Mouse (Mus musculus) lung, embryonic 14.5 days (tissue): ENCODE measurements around the gene Syn2. TPM values are rescaled to one million over a fixed set of nuclear protein-coding genes. Genes with fewer than 3 reads are reported as not detected.

Experiments
- ATAC-seq: fragments of 200-750 bp; cut with Nextera tagmentation; 2 replicates; pipeline ENCODE4 v1.8.0; 2017; ENCODE audit warnings: mild to moderate bottlenecking, moderate TSS enrichment, moderate library complexity; ENCODE audit not compliant: insufficient read depth
- DNase-seq: peaks from one replicate; pipeline ENCODE4 v3.0.0-alpha.2; 2015
- H3K27ac ChIP-seq: fragments of 300-500 bp; sonication (generic); 2 replicates; pipeline ENCODE4 v1.5.1; 2014; ENCODE audit warnings: low read depth, mild to moderate bottlenecking, moderate library complexity
- H3K27me3 ChIP-seq: fragments of 300-500 bp; sonication (generic); 2 replicates; pipeline ENCODE4 v1.6.1; 2014; ENCODE audit warnings: low read length, control low read depth; ENCODE audit not compliant: insufficient read depth
- H3K36me3 ChIP-seq: fragments of 300-500 bp; sonication (generic); 2 replicates; pipeline ENCODE4 v1.6.1; 2014; ENCODE audit warnings: control low read depth; ENCODE audit not compliant: insufficient read depth
- H3K4me1 ChIP-seq: fragments of 300-500 bp; sonication (generic); 2 replicates; pipeline ENCODE4 v1.6.1; 2014; ENCODE audit warnings: antibody characterized with exemption, control low read depth; ENCODE audit not compliant: insufficient read depth
- H3K4me2 ChIP-seq: fragments of 300-500 bp; sonication (generic); 2 replicates; pipeline ENCODE4 v1.6.1; 2014; ENCODE audit warnings: mild to moderate bottlenecking
- H3K4me3 ChIP-seq: fragments of 300-500 bp; sonication (generic); 2 replicates; pipeline ENCODE4 v1.5.1; 2014; ENCODE audit warnings: low read depth, low read length
- H3K9ac ChIP-seq: fragments of 300-500 bp; sonication (generic); 2 replicates; pipeline ENCODE4 v1.6.1; 2014
- H3K9me3 ChIP-seq: fragments of 300-500 bp; sonication (generic); 2 replicates; pipeline ENCODE4 v1.6.1; 2016; ENCODE audit warnings: low read depth, low read length, control low read depth
- CTCF ChIP-seq: IDR thresholded peaks from 2 replicates; pipeline ENCODE4 v1.5.1; 2016; ENCODE audit warnings: antibody characterized with exemption, low read depth
- WGBS: fragments of 180-500 bp; shearing (Covaris S2); extraction: QIAGEN DNeasy Blood & Tissue Kit; methylation state at CpG from one replicate; pipeline ENCODE4 v1.1.7; 2014; 5-methylcytosine and 5-hydroxymethylcytosine counted together
- polyA plus RNA-seq: library from polyadenylated mRNA; unstranded; fragments of >200 nt; fragmentation: Nextera tagmentation; extraction: Ambion mirVana; gene quantifications from 2 replicates; pipeline ENCODE4 v1.2.1, GENCODE M21; 2014

Syn2 gene
- polyA plus RNA-seq, 1 experiment from 2014 or later = 0.72 TPM

GRCm38 (mm10) chr6:115212132-115212903, 77.6 kb downstream of the Syn2 start:
- no peak overlapping the region for H3K9ac ChIP-seq
- no peak overlapping the region for H3K4me3 ChIP-seq
- DNase-seq (peak; percentile 83), ATAC-seq (peak; percentile 63; the same call in 1 of the 2 replicates)
- 38% methylated on average over 5 of the region's 5 CpGs for WGBS
- H3K4me2 ChIP-seq = no peak overlapping the region
- no peaks in the 10 kb centered on the region for H3K36me3 ChIP-seq
- peak overlapping the region; percentile 59 for H3K27ac ChIP-seq
- no peaks in the 10 kb centered on the region for H3K9me3 ChIP-seq
- no peak for TF ChIP-seq CTCF
- no peaks in the 10 kb centered on the region for H3K4me1 ChIP-seq
- H3K27me3 ChIP-seq = no peaks in the 10 kb centered on the region

- Histone ChIP-seq H3K27me3 (no peaks in the 10 kb centered on the region), H3K4me1 (no peaks in the 10 kb centered on the region), H3K27ac (peak overlapping the region; percentile 59; the same call in 1 of the 2 replicates), H3K9me3 (no peaks in the 10 kb centered on the region), H3K4me2 (no peak overlapping the region), H3K9ac (no peak overlapping the region), H3K36me3 (no peaks in the 10 kb centered on the region), H3K4me3 (no peak overlapping the region)
- 35% methylated on average over 5 of the region's 5 CpGs for WGBS
- no peak for TF ChIP-seq CTCF
- peak; percentile 58 for DNase-seq
- peak; percentile 56; the same call in 1 of the 2 replicates for ATAC-seq
These were observed 78.4 kb downstream of the Syn2 start for GRCm38 (mm10) chr6:115213129-115213528.

GRCm38 (mm10) chr6:115221215-115221641, 86.5 kb downstream of the Syn2 start:
- Histone ChIP-seq H3K27me3 (no peaks in the 10 kb centered on the region), H3K4me2 (no peak overlapping the region), H3K4me1 (no peaks in the 10 kb centered on the region), H3K27ac (no peak overlapping the region), H3K9ac (no peak overlapping the region), H3K4me3 (no peak overlapping the region), H3K36me3 (no peaks in the 10 kb centered on the region), H3K9me3 (no peaks in the 10 kb centered on the region)
- TF ChIP-seq CTCF = no peak
- DNase-seq = no peak
- 76% methylated on average over 8 of the region's 8 CpGs for WGBS
- no peak for ATAC-seq

GRCm38 (mm10) chr6:115225519-115225918, 90.8 kb downstream of the Syn2 start:
- H3K9me3 ChIP-seq = no peaks in the 10 kb centered on the region
- no peak for DNase-seq
- 45% methylated on average over 3 of the region's 3 CpGs for WGBS
- no peaks in the 10 kb centered on the region for H3K36me3 ChIP-seq
- H3K4me3 ChIP-seq = no peak overlapping the region
- no peaks in the 10 kb centered on the region for H3K27me3 ChIP-seq
- H3K4me1 ChIP-seq = no peaks in the 10 kb centered on the region
- H3K4me2 ChIP-seq = no peak overlapping the region
- no peak for TF ChIP-seq CTCF
- no peak for ATAC-seq
- no peak overlapping the region for H3K27ac ChIP-seq
- no peak overlapping the region for H3K9ac ChIP-seq

- H3K9me3 ChIP-seq = no peaks in the 10 kb centered on the region
- WGBS = 71% methylated on average over 4 of the region's 4 CpGs
- H3K27ac ChIP-seq = no peak within 1 kb of the TSS
- DNase-seq (no peak), ATAC-seq (no peak)
- H3K4me2 ChIP-seq = no peak within 1 kb of the TSS
- TF ChIP-seq CTCF = no peak
- H3K4me3 ChIP-seq = no peak within 1 kb of the TSS
- H3K4me1 ChIP-seq = no peaks in the 10 kb centered on the region
- H3K27me3 ChIP-seq = no peaks in the 10 kb centered on the region
- no peak within 1 kb of the TSS for H3K9ac ChIP-seq
- no peaks in the 10 kb centered on the region for H3K36me3 ChIP-seq
These were observed 92.3 kb downstream of the Syn2 start, which contains the start of gene Gm17482 for GRCm38 (mm10) chr6:115227043-115227442. Gene Gm17482 (plus strand): TSS chr6:115227343.

- WGBS = 4% methylated on average over 2 of the region's 2 CpGs
These were observed 92.8 kb downstream of the Syn2 start for GRCm38 (mm10) chr6:115227529-115227928.

GRCm38 (mm10) chr6:115230557-115230956, 95.9 kb downstream of the Syn2 start:
- DNase-seq (no peak), ATAC-seq (no peak)
- Histone ChIP-seq H3K36me3 (no peaks in the 10 kb centered on the region), H3K9ac (no peak overlapping the region), H3K27ac (no peak overlapping the region), H3K4me2 (no peak overlapping the region), H3K4me1 (no peaks in the 10 kb centered on the region), H3K9me3 (no peaks in the 10 kb centered on the region), H3K27me3 (no peaks in the 10 kb centered on the region), H3K4me3 (no peak overlapping the region)
- no peak for TF ChIP-seq CTCF
- 74% methylated on average over 3 of the region's 3 CpGs for WGBS

More at GRCm38 (mm10) chr6:115227529-115227928, 92.8 kb downstream of the Syn2 start:
- Histone ChIP-seq H3K4me2 (no peak overlapping the region), H3K27ac (no peak overlapping the region), H3K36me3 (no peaks in the 10 kb centered on the region), H3K4me1 (no peaks in the 10 kb centered on the region), H3K4me3 (no peak overlapping the region), H3K27me3 (no peaks in the 10 kb centered on the region), H3K9me3 (no peaks in the 10 kb centered on the region), H3K9ac (no peak overlapping the region)
- peak; percentile 94 for DNase-seq
- peak; percentile 73 for ATAC-seq
- TF ChIP-seq CTCF = peak; percentile 93
